Mouse (Mus musculus) limb, embryonic 15.5 days (tissue): ENCODE measurements around the gene Slc50a1. TPM values are rescaled to one million over a fixed set of nuclear protein-coding genes. Genes with fewer than 3 reads are reported as not detected.

Source experiments
- ATAC-seq: fragments of 200-750 bp; cut with Nextera tagmentation; 2 replicates; pipeline ENCODE4 v1.8.0; 2017; ENCODE audit warnings: low read depth, moderate TSS enrichment; ENCODE audit not compliant: insufficient number of reproducible peaks, low FRiP score, low TSS enrichment
- H3K27ac ChIP-seq: fragments of 300-500 bp; sonication (generic); 2 replicates; pipeline ENCODE4 v1.5.1; 2015; ENCODE audit warnings: moderate library complexity, mild to moderate bottlenecking, inconsistent platforms
- H3K27me3 ChIP-seq: fragments of 300-500 bp; sonication (generic); 2 replicates; pipeline ENCODE4 v1.6.1; 2015; ENCODE audit warnings: inconsistent platforms
- H3K36me3 ChIP-seq: fragments of 300-500 bp; sonication (generic); 2 replicates; pipeline ENCODE4 v1.6.1; 2015; ENCODE audit warnings: inconsistent platforms
- H3K4me1 ChIP-seq: fragments of 300-500 bp; sonication (generic); 2 replicates; pipeline ENCODE4 v1.6.1; 2015; ENCODE audit warnings: inconsistent platforms
- H3K4me2 ChIP-seq: fragments of 300-500 bp; sonication (generic); 2 replicates; pipeline ENCODE4 v1.6.1; 2015; ENCODE audit warnings: mild to moderate bottlenecking, inconsistent platforms
- H3K4me3 ChIP-seq: fragments of 300-500 bp; sonication (generic); 2 replicates; pipeline ENCODE4 v1.5.1; 2015; ENCODE audit warnings: mild to moderate bottlenecking, inconsistent platforms
- H3K9ac ChIP-seq: fragments of 300-500 bp; sonication (generic); 2 replicates; pipeline ENCODE4 v1.6.1; 2015; ENCODE audit warnings: inconsistent platforms
- H3K9me3 ChIP-seq: fragments of 300-500 bp; sonication (generic); 2 replicates; pipeline ENCODE4 v1.6.1; 2016; ENCODE audit warnings: inconsistent platforms
- WGBS: fragments of 180-500 bp; shearing (Covaris S2); methylation state at CpG from one replicate; pipeline ENCODE4 v1.1.7; 2015; 5-methylcytosine and 5-hydroxymethylcytosine counted together
- polyA plus RNA-seq: library from polyadenylated mRNA; unstranded; fragments of >200 nt; fragmentation: Nextera tagmentation; extraction: Ambion mirVana; gene quantifications from 2 replicates; pipeline ENCODE4 v1.2.1, GENCODE M21; 2015

Slc50a1 gene
- polyA plus RNA-seq, 1 experiment from 2014 or later, result 92.8 TPM

DNA sequence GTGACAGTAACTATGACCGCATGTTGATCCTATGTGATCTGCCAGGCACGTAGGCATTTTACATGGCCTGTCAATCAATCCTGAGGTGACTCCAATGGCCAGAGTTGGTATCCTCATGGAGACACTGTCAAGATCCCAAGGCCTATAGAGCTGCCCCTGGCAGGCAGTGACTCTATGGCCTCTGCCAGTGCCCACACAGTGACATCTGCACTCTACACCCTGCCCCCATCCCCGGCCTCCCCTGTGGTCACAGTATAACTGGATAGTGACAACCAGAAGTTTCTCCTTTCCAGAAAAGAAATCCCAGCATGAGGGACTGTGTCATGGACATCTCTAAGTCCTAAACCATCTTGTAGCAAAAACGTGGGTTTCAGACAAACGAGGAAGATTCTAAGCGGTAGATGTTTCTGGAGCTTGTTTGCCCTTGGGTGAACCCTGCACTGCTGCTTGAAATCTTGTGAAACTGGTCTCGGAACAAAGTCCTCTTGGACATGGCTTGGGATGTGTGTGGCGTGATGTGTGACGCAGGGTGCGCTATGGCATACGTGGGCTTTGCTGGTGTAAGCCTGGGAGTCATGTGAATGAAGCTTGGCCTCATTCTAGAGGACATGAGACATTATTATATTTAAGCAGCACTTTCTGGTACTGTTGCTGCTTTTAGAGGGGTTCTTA, 23.0 kb upstream of the Slc50a1 start:
- no peak overlapping the region for H3K9ac ChIP-seq
- ATAC-seq, result no peak
- no peak overlapping the region for H3K4me2 ChIP-seq
- H3K36me3 ChIP-seq, result no peaks in the 10 kb centered on the region
- peaks cover 8% of the 10 kb centered on the region; the same call in 1 of the 2 replicates for H3K4me1 ChIP-seq
- H3K9me3 ChIP-seq, result no peaks in the 10 kb centered on the region
- no peaks in the 10 kb centered on the region for H3K27me3 ChIP-seq
- WGBS, result 90% methylated on average over 11 of the region's 11 CpGs
- no peak overlapping the region for H3K27ac ChIP-seq
- no peak overlapping the region for H3K4me3 ChIP-seq

- Histone ChIP-seq H3K27ac (no peak overlapping the region), H3K27me3 (no peaks in the 10 kb centered on the region), H3K9me3 (no peaks in the 10 kb centered on the region), H3K4me2 (no peak overlapping the region), H3K36me3 (no peaks in the 10 kb centered on the region), H3K9ac (no peak overlapping the region), H3K4me3 (no peak overlapping the region), H3K4me1 (peaks cover 17% of the 10 kb centered on the region; the same call in 1 of the 2 replicates)
- ATAC-seq, result no peak
- 43% methylated on average over 5 of the region's 5 CpGs for WGBS
Observed at GRCm38 (mm10) chr3:89292303-89292702, 21.9 kb upstream of the Slc50a1 start.

DNA sequence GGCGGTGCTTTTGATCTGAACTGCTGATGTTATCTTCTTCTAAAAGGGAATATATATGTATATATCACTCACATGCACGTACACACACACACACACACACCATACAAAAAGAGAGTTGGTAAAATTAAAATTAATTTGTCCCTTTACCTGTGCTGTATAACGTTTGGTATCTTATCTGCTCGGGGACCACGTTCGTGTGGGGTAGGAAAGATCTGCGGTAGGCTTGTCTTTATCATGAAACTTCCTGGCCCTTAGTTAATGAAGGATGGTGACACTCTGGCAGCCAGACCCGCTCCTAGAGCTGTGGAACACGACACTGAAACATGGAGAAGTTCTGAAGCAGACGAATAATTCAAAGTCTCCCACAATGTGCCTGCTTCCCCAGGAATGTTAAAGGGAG, 21.5 kb upstream of the Slc50a1 start:
- no peak for ATAC-seq
- Histone ChIP-seq H3K4me1 (peaks cover 17% of the 10 kb centered on the region; the same call in 1 of the 2 replicates), H3K4me3 (no peak overlapping the region), H3K9ac (no peak overlapping the region), H3K27me3 (no peaks in the 10 kb centered on the region), H3K4me2 (no peak overlapping the region), H3K9me3 (no peaks in the 10 kb centered on the region), H3K36me3 (no peaks in the 10 kb centered on the region), H3K27ac (no peak overlapping the region)
- WGBS, result 55% methylated on average over 10 of the region's 10 CpGs

GRCm38 (mm10) chr3:89288503-89288928, 18.1 kb upstream of the Slc50a1 start:
- no peak overlapping the region for H3K4me3 ChIP-seq
- H3K27me3 ChIP-seq, result no peaks in the 10 kb centered on the region
- peaks cover 17% of the 10 kb centered on the region; the same call in 1 of the 2 replicates for H3K4me1 ChIP-seq
- H3K4me2 ChIP-seq, result no peak overlapping the region
- no peaks in the 10 kb centered on the region for H3K9me3 ChIP-seq
- 47% methylated on average over 7 of the region's 7 CpGs for WGBS
- no peaks in the 10 kb centered on the region for H3K36me3 ChIP-seq
- H3K9ac ChIP-seq, result no peak overlapping the region
- no peak overlapping the region for H3K27ac ChIP-seq
- ATAC-seq, result no peak

GRCm38 (mm10) chr3:89287286-89287685, 16.9 kb upstream of the Slc50a1 start:
- no peaks in the 10 kb centered on the region for H3K27me3 ChIP-seq
- 37% methylated on average over 5 of the region's 5 CpGs for WGBS
- no peak overlapping the region for H3K9ac ChIP-seq
- no peaks in the 10 kb centered on the region for H3K36me3 ChIP-seq
- ATAC-seq, result no peak
- H3K4me2 ChIP-seq, result no peak overlapping the region
- peaks cover 19% of the 10 kb centered on the region; the same call in 1 of the 2 replicates for H3K4me1 ChIP-seq
- 0 out of 2 replicates have a peak overlapping the region, but pooled peaks have one; percentile 11 for H3K27ac ChIP-seq
- no peaks in the 10 kb centered on the region for H3K9me3 ChIP-seq
- H3K4me3 ChIP-seq, result no peak overlapping the region

DNA sequence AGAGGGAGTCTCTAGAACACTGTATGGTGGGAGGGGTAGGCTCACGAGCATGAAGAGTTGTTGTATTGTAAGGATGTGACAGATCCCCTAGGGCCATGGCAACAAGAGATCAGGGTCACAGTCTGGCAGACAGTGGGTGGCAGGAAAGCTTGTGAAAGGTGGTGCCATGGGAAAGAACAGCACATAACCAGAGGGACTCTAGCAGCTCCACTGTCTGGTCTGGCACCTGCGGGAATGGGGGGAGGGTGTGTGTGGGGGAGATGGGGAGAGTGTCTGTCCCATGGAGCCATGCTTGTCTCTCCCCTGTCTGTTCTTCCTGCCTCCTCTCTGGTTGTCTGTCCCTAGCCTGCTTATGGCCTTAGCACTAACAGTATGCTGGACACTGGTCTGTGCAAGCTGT, 15.2 kb upstream of the Slc50a1 start:
- no peak overlapping the region for H3K27ac ChIP-seq
- H3K27me3 ChIP-seq, result no peaks in the 10 kb centered on the region
- WGBS, result 43% methylated on average over 2 of the region's 2 CpGs
- no peaks in the 10 kb centered on the region for H3K9me3 ChIP-seq
- peaks cover 28% of the 10 kb centered on the region for H3K4me1 ChIP-seq
- H3K4me3 ChIP-seq, result no peak overlapping the region
- no peak for ATAC-seq
- H3K9ac ChIP-seq, result no peak overlapping the region
- H3K36me3 ChIP-seq, result no peaks in the 10 kb centered on the region
- H3K4me2 ChIP-seq, result no peak overlapping the region

- peaks cover 39% of the 10 kb centered on the region for H3K4me1 ChIP-seq
- H3K36me3 ChIP-seq, result no peaks in the 10 kb centered on the region
- no peaks in the 10 kb centered on the region for H3K9me3 ChIP-seq
- no peak overlapping the region for H3K4me3 ChIP-seq
- no peak overlapping the region for H3K9ac ChIP-seq
- H3K4me2 ChIP-seq, result no peak overlapping the region
- H3K27ac ChIP-seq, result no peak overlapping the region
- no peak for ATAC-seq
- 78% methylated on average over 3 of the region's 3 CpGs for WGBS
- H3K27me3 ChIP-seq, result no peaks in the 10 kb centered on the region
Observed at GRCm38 (mm10) chr3:89284261-89284660, 13.9 kb upstream of the Slc50a1 start.

DNA sequence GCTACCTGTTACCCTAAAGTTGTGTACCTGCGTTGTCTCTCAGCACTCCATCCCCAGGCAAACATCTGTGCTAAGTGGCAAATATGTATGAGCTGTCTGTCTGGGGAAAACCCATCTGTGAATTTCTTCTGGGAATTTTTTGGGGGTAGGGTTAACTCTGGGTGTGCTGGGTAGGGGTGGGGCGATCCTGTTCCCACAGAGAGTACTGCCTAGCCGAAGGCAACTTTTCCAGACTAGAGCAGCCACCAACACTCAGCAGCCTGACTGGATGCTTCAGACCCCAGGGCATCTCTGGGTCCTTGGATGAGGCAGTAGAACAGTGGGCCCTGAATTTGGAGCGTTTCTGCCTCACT, 11.9 kb upstream of the Slc50a1 start:
- ATAC-seq, result no peak
- no peaks in the 10 kb centered on the region for H3K9me3 ChIP-seq
- no peak overlapping the region for H3K9ac ChIP-seq
- H3K4me3 ChIP-seq, result no peak overlapping the region
- no peak overlapping the region; the same call in 1 of the 2 replicates for H3K27ac ChIP-seq
- peaks cover 50% of the 10 kb centered on the region for H3K4me1 ChIP-seq
- H3K27me3 ChIP-seq, result no peaks in the 10 kb centered on the region
- 14% methylated on average over 4 of the region's 4 CpGs for WGBS
- H3K36me3 ChIP-seq, result no peaks in the 10 kb centered on the region
- H3K4me2 ChIP-seq, result no peak overlapping the region

- peak overlapping the region; percentile 58 for H3K4me3 ChIP-seq
- peak overlapping the region; percentile 94 for H3K4me2 ChIP-seq
- no peaks in the 10 kb centered on the region for H3K36me3 ChIP-seq
- 12% methylated on average over 20 of the region's 20 CpGs for WGBS
- no peaks in the 10 kb centered on the region for H3K27me3 ChIP-seq
- H3K9ac ChIP-seq, result 0 out of 2 replicates have a peak overlapping the region, but pooled peaks have one; percentile 66
- H3K27ac ChIP-seq, result peak overlapping the region; percentile 90
- H3K4me1 ChIP-seq, result peaks cover 55% of the 10 kb centered on the region
- H3K9me3 ChIP-seq, result no peaks in the 10 kb centered on the region
- no peak for ATAC-seq
Observed at GRCm38 (mm10) chr3:89281579-89282290, 11.4 kb upstream of the Slc50a1 start.

- no peaks in the 10 kb centered on the region for H3K9me3 ChIP-seq
- 0 out of 2 replicates have a peak, but pooled peaks have one; percentile 20 for ATAC-seq
- peak within 1 kb of the TSS; percentile 94 for H3K4me2 ChIP-seq
- peak within 1 kb of the TSS; percentile 90 for H3K27ac ChIP-seq
- H3K36me3 ChIP-seq, result peaks cover 4% of the 10 kb centered on the region; the same call in 1 of the 2 replicates
- no peaks in the 10 kb centered on the region for H3K27me3 ChIP-seq
- under 1% methylated on average over 52 of the region's 52 CpGs for WGBS
- peaks cover 58% of the 10 kb centered on the region for H3K4me1 ChIP-seq
- peak within 1 kb of the TSS; percentile 66 for H3K9ac ChIP-seq
- peak within 1 kb of the TSS; percentile 58 for H3K4me3 ChIP-seq
Observed at GRCm38 (mm10) chr3:89280606-89281511, 10.5 kb upstream of the Slc50a1 start, which contains the start of gene Efna1. Efna1 (minus strand) TSS chr3:89281142.

DNA sequence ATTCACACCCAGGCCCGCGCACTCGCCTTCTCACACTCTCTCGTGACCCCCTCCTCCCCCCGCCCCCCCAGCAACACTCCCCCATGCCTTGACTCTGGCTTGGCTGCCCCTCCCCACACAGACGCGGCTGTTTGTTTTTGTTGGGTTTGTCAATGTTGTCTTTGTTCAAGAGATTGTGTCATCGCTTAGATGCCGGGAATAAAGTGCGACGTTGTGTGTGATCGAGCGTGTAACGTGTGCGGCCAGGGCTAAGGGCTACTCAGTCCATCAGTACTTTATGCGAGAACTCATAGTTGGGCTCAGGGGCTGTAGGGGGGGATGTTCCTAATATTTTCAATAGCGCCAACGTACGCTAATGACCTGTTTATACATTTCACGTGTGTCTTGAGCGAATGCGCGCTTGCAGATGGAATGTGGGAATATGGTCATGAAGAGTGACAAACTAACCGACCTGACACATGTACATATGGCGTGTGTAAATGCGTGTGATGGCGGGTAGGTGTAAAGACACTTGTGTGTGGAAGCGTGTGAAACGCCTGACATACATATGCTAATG, 9.8 kb upstream of the Slc50a1 start:
- peaks cover 58% of the 10 kb centered on the region for H3K4me1 ChIP-seq
- H3K4me3 ChIP-seq, result peak overlapping the region; percentile 58
- WGBS, result under 1% methylated on average over 29 of the region's 29 CpGs
- H3K27ac ChIP-seq, result peak overlapping the region; percentile 90
- no peaks in the 10 kb centered on the region for H3K9me3 ChIP-seq
- H3K36me3 ChIP-seq, result peaks cover 11% of the 10 kb centered on the region
- no peak for ATAC-seq
- peak overlapping the region; percentile 66; the same call in 1 of the 2 replicates for H3K9ac ChIP-seq
- H3K27me3 ChIP-seq, result no peaks in the 10 kb centered on the region
- peak overlapping the region; percentile 94 for H3K4me2 ChIP-seq
